Mouse (Mus musculus) Muller cell, postnatal 12 days (primary cell): Measurements from ENCODE around the gene Top2a.
"Not testable (repeated sequence)": the region's sequence is repeated elsewhere in the genome, so short reads cannot be mapped to it uniquely, and the experiment has no call there.

Source experiments
- DNase-seq: peaks from one replicate; pipeline ENCODE4 v3.0.0-alpha.2; 2015; ENCODE audit errors: inconsistent ontology term

Top2a gene

DNA sequence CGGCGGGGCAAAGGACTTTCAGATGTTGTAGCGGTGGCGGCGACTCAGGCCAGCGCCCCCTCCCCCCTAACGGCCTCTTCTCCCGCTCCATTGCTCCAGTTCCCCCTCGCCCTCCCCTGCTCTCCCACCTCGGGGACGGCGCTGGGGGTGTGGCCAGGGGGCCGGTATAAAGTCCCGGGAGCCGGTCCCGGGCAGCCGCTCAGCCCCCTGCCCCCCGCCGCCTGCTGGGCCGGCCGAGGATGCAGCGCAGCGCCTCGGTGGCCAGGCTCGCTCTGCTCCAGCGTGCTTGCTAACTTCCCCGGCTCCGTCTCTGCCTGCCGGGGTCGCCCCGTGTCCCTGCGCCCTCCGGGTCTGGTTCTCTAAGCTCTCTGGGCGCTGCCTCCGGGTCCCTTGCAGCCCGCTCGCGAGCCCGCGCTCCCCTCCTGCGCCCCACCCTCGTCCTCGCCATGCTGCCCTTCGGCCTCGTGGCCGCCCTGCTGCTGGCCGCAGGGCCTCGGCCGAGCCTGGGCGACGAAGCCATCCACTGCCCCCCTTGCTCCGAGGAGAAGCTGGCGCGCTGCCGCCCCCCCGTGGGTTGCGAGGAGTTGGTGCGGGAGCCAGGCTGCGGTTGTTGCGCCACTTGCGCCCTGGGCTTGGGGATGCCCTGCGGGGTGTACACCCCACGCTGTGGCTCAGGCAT is 17.2 kb upstream of the Top2a start, which contains the start of gene Igfbp4:
Gene Igfbp4 (plus strand): TSS at position 194 of the 679 bp plus-strand sequence.
- DNase-seq, result peak; percentile 66

DNA sequence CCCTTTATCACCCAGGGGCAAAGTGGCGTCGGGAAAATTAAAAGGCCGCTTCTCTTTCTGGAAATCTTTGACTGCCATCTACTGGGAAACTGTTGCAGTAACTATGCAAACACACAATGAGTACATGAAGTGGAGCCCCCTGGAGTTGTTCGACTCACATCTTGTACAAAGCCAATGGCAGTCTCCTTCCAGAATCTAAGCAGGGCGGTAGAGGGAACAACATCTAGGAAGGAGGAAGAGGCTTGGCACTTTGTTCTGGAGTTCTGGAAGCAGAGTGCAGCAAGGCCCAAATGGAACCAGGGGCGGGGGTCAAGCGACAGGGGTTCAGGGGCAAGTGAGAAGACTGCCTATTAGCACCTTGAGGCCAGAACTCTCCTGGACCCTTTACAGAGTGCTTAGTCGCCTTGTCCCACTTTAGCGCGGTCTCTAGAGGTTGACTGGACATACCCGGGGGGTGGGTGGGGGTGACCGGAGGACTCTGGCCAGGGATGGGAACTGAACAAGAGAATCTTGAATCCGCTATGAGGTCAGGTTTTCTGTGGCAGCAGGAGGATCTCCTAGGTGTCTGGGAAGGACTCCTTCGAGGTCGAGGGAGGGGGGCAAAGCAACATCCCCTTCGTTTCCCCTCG is 16.5 kb upstream of the Top2a start:
- peak; percentile 51 for DNase-seq

DNA sequence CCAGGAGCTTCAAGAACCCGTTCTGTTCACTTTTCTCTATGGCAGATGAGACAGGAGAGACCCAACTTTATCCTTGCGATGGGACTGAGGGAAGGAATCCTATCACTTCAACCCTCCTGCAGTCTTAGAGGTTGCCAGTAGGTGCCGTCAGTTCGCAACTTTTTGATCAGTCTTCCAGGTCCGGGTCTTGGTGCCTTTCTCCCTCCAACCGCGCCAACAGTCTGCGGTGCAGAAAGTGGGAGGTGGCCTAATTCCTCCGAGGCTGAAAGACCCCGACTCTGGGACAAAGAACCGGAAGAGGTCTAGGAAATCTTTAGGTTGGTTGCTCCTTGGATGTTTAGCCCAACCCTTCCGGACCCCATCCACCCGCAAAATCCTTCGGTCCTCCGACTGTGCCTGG is 15.8 kb upstream of the Top2a start:
- DNase-seq, result peak; percentile 74

DNA sequence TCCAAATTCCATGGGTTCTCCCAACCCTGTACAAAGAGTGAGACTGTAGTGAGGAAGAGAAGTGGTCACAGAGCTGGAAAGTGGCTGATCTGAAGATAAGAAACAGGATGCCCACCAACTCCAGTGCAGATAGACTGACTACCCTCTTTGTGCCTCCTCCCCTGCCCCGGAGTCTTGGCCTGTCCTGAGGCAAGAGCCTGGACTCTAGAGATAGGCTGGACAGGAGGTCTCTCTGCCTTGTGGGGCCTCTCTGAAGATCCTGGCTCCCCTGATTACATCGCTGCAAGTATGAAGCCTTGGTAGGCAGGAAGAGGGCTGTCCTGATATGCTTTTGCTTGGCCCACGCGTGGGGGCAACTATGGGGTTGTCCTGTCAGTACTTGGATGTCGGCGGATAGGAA is 12.3 kb upstream of the Top2a start:
- no peak for DNase-seq

DNA sequence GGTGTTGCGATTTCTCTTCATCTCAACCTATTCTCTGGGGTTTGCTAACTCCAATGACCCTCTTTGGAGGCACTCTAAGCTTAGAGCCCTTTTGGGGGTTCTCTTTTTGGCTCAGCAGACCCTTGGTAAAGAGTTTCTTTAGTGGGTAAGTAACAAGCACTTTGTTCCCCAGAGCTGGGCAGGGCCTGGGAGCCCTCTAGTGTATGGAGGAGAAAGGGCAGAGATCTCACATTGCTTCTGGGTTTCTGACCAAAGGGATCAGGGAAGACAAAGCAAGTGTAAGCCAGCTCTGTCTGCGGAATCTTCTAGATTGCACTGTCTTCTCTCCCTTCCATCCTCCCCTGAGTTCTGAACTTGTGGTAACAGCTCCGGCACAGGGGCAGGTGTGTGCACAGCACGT is 11.4 kb upstream of the Top2a start:
- peak; percentile 36 for DNase-seq

DNA sequence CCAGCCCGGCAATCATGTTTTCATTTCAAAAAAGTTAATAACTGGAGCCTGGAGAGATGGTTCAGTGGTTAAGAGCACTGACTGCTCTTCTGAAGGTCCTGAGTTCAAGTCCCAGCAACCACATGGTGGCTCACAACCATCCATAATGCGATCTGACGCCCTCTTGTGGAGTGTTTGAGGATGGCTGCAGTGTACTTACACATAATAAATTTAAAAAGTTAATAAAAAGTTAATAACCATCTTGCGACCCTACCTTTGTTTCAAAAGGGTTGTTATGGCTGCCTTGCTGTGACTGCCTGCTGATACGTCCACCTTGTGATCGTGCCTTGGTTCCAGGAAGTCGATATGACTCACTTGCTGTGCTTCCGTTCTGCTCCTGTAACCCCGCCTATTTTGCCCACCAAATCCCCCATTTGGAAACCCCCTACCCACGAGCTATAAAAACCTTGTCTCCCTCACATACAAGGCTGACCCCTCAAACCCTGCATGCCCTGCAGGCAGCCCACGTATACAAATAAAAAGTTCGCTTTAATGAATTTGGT is 3.0 kb upstream of the Top2a start:
- no peak for DNase-seq

DNA sequence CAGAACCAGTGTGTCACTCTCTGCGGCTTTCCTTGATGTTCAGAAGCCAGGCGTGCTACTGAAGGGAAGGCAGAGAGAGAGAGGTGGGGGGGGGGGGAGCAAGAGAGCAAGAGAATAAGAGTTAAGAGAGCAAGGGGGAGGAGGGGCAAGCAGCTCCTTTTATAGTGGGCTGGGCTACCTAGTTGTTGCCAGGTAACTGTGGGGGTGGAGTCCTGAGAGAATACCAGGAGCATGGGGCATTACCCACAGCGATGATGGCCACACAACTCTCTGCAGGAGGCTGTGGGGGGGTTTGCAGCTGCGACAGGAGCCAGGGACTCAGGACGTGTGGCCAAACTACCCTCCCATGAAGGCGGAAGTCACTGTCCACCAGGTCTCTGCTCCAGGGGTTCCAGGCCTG is 1.9 kb upstream of the Top2a start:
- no peak for DNase-seq

DNA sequence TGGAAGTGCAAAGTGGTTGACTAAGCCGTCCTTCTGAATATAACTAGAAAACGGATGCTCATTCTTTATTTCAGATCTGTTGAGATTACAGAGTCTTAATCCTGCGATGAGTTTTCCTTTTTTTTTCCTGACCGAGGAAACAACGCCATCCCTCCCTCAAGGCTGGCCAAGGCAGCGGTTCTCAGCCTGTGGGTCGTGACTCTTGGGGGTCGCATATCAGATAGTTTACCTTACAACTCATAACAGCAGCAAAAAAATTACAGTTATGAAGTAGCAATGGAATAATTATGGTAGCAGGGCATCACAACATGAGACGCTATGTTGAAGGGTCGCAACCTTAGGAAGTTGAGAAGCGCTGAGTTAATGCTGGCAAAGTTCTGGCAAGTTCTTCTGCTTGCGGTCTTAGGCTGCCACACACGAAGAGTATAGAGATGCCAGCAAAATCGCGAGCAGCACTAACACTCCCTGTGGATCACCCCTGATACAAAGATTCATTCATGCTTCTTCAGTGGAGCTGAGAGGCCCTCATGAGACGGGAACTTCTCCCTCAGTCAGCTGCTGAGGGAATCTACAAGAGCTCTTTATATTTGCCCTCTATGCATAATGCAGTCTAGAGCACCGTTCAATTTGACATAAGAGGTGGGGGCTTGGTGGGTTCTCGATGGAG is 612 bp upstream of the Top2a start:
- no peak for DNase-seq

DNA sequence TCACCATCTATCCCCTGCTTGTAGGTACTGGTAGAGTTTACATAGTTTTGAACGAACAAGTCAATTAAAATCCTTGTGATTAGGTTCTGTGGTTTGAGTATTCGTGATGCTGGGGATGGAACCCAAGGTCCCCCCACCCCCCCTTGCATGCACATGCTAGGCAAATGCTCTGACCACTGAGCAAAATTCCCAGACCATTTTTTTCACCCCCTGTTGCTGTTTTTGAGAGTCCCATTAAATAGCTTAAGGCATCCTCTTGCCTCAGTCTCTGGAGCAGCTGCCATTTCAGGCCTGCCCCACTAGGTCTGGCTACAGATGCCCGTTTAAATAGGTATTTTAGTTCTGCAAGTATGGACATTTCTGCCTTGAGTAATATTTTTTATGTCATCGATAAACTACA is 895 bp downstream of the Top2a start:
- DNase-seq, result no peak

DNA sequence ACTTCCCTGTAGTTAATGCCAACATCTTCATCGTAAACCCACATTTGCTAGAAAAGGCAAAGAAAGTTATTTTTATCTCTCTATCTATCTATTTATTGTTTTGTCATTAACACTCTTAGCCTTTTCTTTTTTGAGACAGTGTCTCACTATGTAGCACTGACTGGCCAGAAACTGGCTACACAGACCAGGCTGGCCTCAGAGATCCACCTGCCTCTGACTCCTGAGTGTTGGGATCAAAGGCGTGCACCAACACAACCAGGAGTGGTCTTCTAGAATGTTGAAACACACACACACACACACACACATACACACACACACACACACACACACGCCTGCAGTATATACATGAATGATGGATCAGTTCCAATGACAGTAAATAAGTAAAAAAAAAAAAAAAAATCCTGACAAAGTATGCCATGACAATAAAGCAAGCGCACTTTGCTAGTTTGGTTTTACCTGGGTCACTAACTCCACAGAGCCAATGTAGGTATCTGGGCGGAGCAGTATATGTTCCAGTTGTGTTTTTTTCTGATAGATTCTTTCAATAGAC is 1.5 kb downstream of the Top2a start:
- no peak for DNase-seq

DNA sequence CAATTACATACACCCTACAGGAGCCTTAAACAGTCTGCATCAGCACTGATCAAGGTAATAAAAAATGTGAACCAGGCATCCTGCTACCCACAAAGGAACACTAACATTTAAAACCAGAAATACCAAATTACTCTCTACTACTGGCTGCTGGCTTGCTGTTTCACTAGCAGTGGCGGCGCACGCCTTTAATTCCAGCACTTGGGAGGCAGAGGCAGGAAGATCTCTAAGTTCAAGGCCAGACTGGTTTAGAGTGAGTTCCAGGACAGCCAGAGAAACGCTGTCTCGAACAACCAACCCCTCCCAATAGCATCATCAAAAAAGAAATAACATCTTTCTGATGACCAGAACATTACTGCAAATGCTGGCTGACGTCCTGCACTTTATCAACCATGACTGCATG is 4.1 kb downstream of the Top2a start:
- no peak for DNase-seq

DNA sequence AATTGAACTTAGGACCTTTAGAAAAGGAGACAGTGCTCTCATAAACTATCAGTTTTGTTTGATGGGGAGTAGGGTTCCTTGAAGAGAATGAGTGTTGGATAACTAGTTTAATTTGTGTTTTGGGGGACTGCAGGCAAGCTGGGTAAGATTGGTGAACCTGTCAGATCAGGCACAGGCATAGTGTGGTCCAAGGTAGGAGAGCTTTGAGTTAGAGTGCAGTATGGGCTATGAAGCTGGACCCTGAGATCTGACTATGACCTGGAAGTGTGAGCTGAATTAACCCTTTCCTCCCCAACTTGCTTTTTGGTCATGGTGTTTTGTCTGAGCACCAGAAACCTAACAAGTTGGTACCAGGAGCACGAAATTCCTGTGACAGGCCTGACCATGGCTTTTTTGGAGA is 10.1 kb downstream of the Top2a start:
- DNase-seq, result no peak

DNA sequence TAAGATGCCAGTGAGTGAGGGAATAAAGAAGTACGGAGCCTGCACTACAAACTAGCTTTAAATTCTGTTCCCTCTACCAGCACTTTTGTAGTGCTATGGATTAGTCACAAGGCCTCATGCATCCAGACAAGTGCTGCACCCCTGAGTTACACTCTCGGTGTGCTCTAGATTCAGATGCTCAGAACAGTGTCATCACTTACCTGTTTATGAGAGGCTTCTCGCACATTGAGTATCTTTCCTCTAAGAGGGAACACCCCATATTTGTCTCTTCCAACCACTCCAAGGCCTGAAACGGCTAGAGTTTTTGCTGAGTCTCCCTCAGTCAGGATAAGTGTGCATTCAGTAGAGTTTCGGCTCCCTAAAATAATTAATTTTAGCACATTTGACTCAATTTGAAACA is 13.3 kb downstream of the Top2a start:
- DNase-seq, result no peak

DNA sequence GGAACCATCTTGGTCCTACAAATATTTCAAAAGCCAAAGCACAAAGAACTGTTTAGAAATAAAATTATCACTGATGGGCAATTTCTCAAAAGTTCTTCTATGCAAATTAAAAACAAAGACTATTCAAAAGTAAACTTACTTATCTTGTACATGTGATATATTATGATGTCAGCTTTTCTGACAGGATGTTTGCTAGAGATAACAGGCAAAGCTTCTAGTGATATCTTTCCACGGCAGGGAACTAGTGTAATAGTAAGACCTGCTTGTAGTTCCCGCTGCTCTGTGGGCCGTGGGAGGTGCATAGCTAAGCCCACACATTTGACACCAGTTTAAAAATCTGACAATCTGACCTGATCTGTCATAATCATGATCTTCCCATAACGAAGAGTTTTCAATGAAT is 13.9 kb downstream of the Top2a start:
- DNase-seq, result no peak

DNA sequence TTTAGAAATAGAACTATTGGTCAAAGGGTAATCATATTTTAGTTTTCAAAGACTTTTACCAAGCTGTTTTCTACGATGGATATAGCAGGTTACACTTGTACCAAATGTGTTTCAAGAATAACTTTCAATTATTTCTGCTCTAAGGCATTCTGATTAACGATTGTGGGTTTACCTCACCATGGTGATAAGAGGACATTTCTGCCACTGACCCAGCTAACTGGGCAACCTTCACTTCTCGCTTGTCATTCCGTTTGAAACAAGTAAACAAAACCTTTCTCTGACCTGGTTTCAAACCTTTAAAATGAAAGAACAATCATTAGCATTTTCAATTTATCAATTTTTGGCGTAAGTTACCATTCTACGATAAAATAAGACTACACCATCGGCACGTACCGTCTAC is 17.2 kb downstream of the Top2a start:
- no peak for DNase-seq

DNA sequence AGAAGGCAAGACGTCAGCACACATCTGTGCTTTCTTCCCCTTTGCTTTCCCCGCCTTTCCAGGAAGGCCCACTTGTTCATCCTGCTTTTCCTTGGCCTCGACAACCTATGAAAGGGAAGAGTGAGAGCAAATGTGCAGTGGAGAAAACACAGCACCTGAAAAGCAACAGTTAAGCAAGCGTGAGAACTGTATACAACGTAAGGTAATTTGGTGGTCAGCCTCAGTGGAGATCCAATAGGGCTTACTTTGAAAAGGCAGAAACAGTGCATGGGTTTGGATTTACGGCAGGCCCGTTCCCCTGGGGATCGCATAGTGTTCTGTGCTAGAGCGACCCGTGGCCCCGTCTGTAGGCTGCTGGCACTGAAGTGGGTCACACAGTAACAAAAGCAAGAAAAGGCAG is 24.7 kb downstream of the Top2a start:
- no peak for DNase-seq

DNA sequence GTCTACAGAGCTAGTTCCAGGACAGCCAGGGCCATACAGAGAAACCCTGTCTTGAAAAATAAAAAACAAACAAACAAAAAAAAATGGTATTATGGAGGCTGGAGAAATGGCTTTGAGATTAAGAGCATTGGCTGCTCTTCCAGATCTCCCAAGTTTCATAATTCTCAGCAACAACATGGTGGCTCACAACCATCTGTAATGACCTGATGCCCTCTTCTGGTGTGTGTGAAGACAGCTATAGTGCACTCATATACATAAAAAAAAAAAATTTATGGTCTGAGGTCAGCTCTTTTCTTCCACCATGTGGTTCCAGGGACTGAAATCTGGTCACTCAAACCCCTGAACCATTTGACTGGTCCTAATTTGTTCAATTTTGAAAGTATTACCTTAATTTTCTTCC is 25.2 kb downstream of the Top2a start:
- DNase-seq, result no peak

DNA sequence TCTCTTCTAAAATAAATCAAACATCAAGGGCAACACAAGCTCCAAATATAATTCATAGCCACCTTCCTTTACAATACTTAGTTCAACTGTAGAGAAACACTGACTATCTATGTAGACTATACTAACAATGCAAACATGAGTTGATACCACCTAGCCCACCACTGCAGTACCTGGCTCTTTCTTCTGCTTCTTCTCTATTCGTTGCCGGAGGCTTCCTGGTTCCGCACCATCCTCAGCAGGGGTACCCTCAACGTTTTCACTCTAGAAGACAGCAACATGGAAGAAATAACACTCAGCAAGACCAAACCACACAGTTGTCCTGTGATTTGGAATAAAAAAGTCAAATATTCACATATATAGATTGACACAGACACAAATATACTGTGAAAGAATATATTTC is 26.3 kb downstream of the Top2a start:
- no peak for DNase-seq

DNA sequence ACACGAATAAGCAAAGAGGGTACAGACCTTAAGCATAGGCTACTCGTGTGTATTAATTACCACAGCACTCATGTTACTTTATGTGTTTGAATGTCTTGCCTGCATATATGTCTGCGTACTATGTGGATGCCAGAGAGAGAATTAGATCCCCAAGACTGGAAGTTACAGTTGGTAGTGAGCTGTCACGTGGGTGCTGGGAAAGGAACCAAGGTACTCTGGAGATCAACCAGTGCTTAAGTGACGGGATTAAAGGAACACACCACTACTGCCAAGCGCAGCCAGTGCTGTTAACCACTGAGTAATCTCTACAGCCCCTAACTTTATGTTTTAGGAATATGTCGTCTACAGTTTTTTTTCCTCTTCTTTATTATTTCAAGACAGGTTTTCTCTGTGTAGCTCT is 28.0 kb downstream of the Top2a start:
- DNase-seq, result no peak

DNA sequence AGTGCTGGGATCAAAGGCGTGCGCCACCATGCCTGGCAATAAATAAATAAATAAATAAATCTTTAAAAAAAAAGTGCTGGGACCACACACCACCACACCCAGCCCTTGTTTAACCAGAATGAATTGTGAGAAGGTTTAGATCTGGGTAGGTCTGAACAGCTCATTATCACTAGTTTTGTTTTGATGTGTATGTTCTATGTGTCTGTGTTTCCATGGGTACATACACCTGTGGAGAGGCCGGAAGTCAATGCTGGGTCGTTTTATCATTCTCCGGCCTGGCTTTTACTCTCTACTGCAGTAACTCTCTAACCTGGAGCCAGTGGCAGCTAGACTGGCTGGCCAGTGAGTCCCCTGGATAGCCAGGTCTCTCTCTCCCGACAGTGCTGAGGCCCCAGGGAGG is 33.1 kb downstream of the Top2a start:
- no peak for DNase-seq

DNA sequence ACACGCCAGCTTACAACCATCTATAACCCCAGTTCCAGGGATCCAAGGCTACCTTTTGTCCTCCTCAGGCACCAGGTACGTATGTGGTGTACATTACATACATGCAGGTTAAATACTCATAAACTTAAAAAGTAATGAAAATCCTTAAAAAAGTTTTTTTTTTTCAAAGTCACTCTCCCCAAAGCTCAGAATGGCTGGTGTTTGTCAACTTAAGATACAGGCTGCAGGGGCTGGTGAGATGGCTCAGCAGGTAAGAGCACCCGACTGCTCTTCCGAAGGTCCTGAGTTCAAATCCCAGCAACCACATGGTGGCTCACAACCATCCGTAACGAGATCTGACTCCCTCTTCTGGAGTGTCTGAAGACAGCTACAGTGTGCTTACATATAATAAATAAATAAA is 35.7 kb downstream of the Top2a start:
- DNase-seq, result not testable (repeated sequence)

DNA sequence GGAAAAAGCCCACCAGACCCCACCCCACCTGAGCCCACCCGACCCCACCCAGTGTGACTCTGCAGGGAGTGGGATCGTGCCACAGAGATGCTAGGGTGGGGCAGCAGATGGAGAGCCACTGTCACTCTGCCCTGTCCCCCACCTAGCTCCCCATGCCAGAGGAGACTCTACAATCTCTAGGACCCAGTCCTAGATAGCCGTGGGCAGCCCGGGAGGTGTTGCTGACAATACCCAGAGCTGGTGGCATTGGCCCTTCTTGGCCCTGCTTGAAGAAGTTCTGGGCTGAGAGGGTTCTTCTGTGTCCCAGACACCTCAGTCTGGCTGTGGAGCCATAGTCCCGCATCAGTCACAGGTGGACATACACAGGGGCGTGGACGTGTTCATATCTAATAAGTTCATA is 38.4 kb downstream of the Top2a start:
- DNase-seq, result no peak

DNA sequence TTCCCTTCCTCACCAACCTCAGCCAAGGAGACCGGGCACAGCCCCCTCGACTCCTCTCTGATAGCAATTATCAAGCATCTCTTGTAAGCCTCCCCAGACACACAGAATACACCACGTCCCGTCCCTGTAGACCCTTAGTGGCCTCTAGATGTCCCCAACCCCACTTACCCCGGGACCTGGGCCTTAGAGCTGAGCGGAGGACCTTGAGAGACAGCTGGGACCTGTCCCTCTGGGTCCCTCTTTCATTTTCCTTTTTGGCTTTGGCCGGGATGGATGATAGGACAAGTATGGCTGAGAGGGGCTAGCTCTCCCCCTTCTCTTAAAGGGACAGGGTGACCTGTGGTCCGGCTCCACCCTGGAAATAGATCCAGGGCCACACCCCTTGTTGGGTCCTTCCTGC is 40.4 kb downstream of the Top2a start:
- no peak for DNase-seq
